Mouse (Mus musculus) stomach, embryonic 14.5 days (tissue): ENCODE results near the gene Tubb3. TPM values are rescaled to one million over a fixed set of nuclear protein-coding genes. Genes with fewer than 3 reads are reported as not detected.

ENCODE experiments used
- ATAC-seq: fragments of 200-750 bp; cut with Nextera tagmentation; 2 replicates; pipeline ENCODE4 v1.8.0; 2017; ENCODE audit warnings: low read depth, moderate TSS enrichment; ENCODE audit not compliant: insufficient number of reproducible peaks, insufficient read depth, low FRiP score
- H3K27ac ChIP-seq: fragments of 300-500 bp; sonication (generic); 2 replicates; pipeline ENCODE4 v1.5.1; 2014; ENCODE audit warnings: mild to moderate bottlenecking, low read length, moderate library complexity, mixed read lengths
- H3K27me3 ChIP-seq: fragments of 300-500 bp; sonication (generic); 2 replicates; pipeline ENCODE4 v1.6.1; 2014; ENCODE audit warnings: low read length, control low read depth, mixed read lengths; ENCODE audit not compliant: control insufficient read depth, insufficient read depth
- H3K36me3 ChIP-seq: fragments of 300-500 bp; sonication (generic); 2 replicates; pipeline ENCODE4 v1.6.1; 2014; ENCODE audit warnings: mild to moderate bottlenecking, control low read depth, low read length, moderate library complexity, mixed read lengths; ENCODE audit not compliant: control insufficient read depth, insufficient read depth
- H3K4me1 ChIP-seq: fragments of 300-500 bp; sonication (generic); 2 replicates; pipeline ENCODE4 v1.6.1; 2014; ENCODE audit warnings: low read length, control low read depth, mixed read lengths; ENCODE audit not compliant: control insufficient read depth, insufficient read depth
- H3K4me2 ChIP-seq: fragments of 300-500 bp; sonication (generic); replicated peaks from 2 replicates; pipeline ENCODE4 v1.6.1; 2014; ENCODE audit warnings: low read depth, low read length, control low read depth
- H3K4me3 ChIP-seq: fragments of 300-500 bp; sonication (generic); 2 replicates; pipeline ENCODE4 v1.5.1; 2014; ENCODE audit warnings: low read depth, low read length, control low read depth
- H3K9ac ChIP-seq: fragments of 300-500 bp; sonication (generic); replicated peaks from 2 replicates; pipeline ENCODE4 v1.6.1; 2014; ENCODE audit warnings: low read depth, mild to moderate bottlenecking, control low read depth, low read length, moderate library complexity, mixed read lengths
- H3K9me3 ChIP-seq: fragments of 300-500 bp; sonication (generic); 2 replicates; pipeline ENCODE4 v1.6.1; 2016; ENCODE audit warnings: low read depth, low read length, control low read depth; ENCODE audit not compliant: control insufficient read depth
- WGBS: fragments of 180-500 bp; shearing (Covaris S2); extraction: QIAGEN DNeasy Blood & Tissue Kit; methylation state at CpG from one replicate; pipeline ENCODE4 v1.1.7; 2014; 5-methylcytosine and 5-hydroxymethylcytosine counted together
- polyA plus RNA-seq: library from polyadenylated mRNA; unstranded; fragments of >200 nt; fragmentation: Nextera tagmentation; extraction: Ambion mirVana; gene quantifications from 2 replicates; pipeline ENCODE4 v1.2.1, GENCODE M21; 2014

Gene Tubb3
- polyA plus RNA-seq, 1 experiment from 2014 or later, result 89.6 TPM

GRCm38 (mm10) chr8:123387041-123387440 is 24.2 kb upstream of the Tubb3 start:
- ATAC-seq, result no peak
- Histone ChIP-seq H3K9me3 (no peaks in the 10 kb centered on the region), H3K27me3 (no peaks in the 10 kb centered on the region), H3K36me3 (peaks cover 91% of the 10 kb centered on the region), H3K4me3 (no peak overlapping the region), H3K27ac (no peak overlapping the region), H3K4me2 (no peak overlapping the region), H3K9ac (no peak overlapping the region), H3K4me1 (no peaks in the 10 kb centered on the region)
- 74% methylated on average over 3 of the region's 3 CpGs for WGBS

GRCm38 (mm10) chr8:123387801-123388200 is 23.4 kb upstream of the Tubb3 start:
- Histone ChIP-seq H3K27me3 (no peaks in the 10 kb centered on the region), H3K4me3 (no peak overlapping the region), H3K9ac (no peak overlapping the region), H3K36me3 (peaks cover 91% of the 10 kb centered on the region), H3K4me1 (no peaks in the 10 kb centered on the region), H3K27ac (no peak overlapping the region), H3K4me2 (no peak overlapping the region), H3K9me3 (no peaks in the 10 kb centered on the region)
- 95% methylated on average over 8 of the region's 8 CpGs for WGBS
- ATAC-seq, result no peak

GRCm38 (mm10) chr8:123389026-123389425 is 22.2 kb upstream of the Tubb3 start:
- no peaks in the 10 kb centered on the region for H3K4me1 ChIP-seq
- no peak overlapping the region for H3K4me2 ChIP-seq
- 91% methylated on average over 7 of the region's 7 CpGs for WGBS
- H3K9me3 ChIP-seq, result no peaks in the 10 kb centered on the region
- H3K9ac ChIP-seq, result no peak overlapping the region
- peaks cover 90% of the 10 kb centered on the region for H3K36me3 ChIP-seq
- H3K27me3 ChIP-seq, result no peaks in the 10 kb centered on the region
- no peak overlapping the region for H3K4me3 ChIP-seq
- ATAC-seq, result no peak
- H3K27ac ChIP-seq, result no peak overlapping the region

GRCm38 (mm10) chr8:123398308-123398707 is 12.9 kb upstream of the Tubb3 start:
- Histone ChIP-seq H3K4me3 (no peak overlapping the region), H3K27ac (no peak overlapping the region), H3K4me2 (no peak overlapping the region), H3K9me3 (no peaks in the 10 kb centered on the region), H3K27me3 (no peaks in the 10 kb centered on the region), H3K4me1 (no peaks in the 10 kb centered on the region), H3K9ac (no peak overlapping the region), H3K36me3 (peaks cover 76% of the 10 kb centered on the region)
- no peak for ATAC-seq
- 92% methylated on average over 13 of the region's 13 CpGs for whole genome bisulfite sequencing

GRCm38 (mm10) chr8:123401936-123402335 is 9.3 kb upstream of the Tubb3 start:
- Histone ChIP-seq H3K9ac (no peak overlapping the region), H3K4me1 (no peaks in the 10 kb centered on the region), H3K4me2 (no peak overlapping the region), H3K27me3 (no peaks in the 10 kb centered on the region), H3K36me3 (peaks cover 43% of the 10 kb centered on the region), H3K4me3 (no peak overlapping the region), H3K9me3 (no peaks in the 10 kb centered on the region), H3K27ac (no peak overlapping the region)
- WGBS, result 85% methylated on average over 9 of the region's 9 CpGs
- no peak for ATAC-seq

- no peaks in the 10 kb centered on the region for H3K4me1 ChIP-seq
- no peaks in the 10 kb centered on the region for H3K9me3 ChIP-seq
- H3K4me3 ChIP-seq, result no peak overlapping the region
- no peak overlapping the region for H3K9ac ChIP-seq
- 88% methylated on average over 9 of the region's 9 CpGs for WGBS
- H3K27ac ChIP-seq, result no peak overlapping the region
- no peak for ATAC-seq
- peaks cover under 1% of the 10 kb centered on the region; the same call in 1 of the 2 replicates for H3K27me3 ChIP-seq
- H3K36me3 ChIP-seq, result peaks cover 35% of the 10 kb centered on the region
- no peak overlapping the region for H3K4me2 ChIP-seq
Observed at GRCm38 (mm10) chr8:123402730-123403326, 8.4 kb upstream of the Tubb3 start.

- no peak overlapping the region for H3K9ac ChIP-seq
- WGBS, result 63% methylated on average over 8 of the region's 8 CpGs
- no peak overlapping the region for H3K27ac ChIP-seq
Observed at GRCm38 (mm10) chr8:123404521-123404920, 6.7 kb upstream of the Tubb3 start.

GRCm38 (mm10) chr8:123406786-123407185 is 4.4 kb upstream of the Tubb3 start, which contains the start of gene Mc1r:
Mc1r (plus strand) TSS chr8:123407107.
- peaks cover 23% of the 10 kb centered on the region for H3K27me3 ChIP-seq
- ATAC-seq, result no peak
- WGBS, result 8% methylated on average over 4 of the region's 4 CpGs
- H3K9me3 ChIP-seq, result no peaks in the 10 kb centered on the region
- H3K9ac ChIP-seq, result no peak within 1 kb of the TSS
- H3K4me2 ChIP-seq, result no peak within 1 kb of the TSS
- no peaks in the 10 kb centered on the region for H3K4me1 ChIP-seq
- H3K36me3 ChIP-seq, result peaks cover 6% of the 10 kb centered on the region
- H3K27ac ChIP-seq, result no peak within 1 kb of the TSS
- H3K4me3 ChIP-seq, result no peak within 1 kb of the TSS

More at GRCm38 (mm10) chr8:123404521-123404920, 6.7 kb upstream of the Tubb3 start:
- Histone ChIP-seq H3K4me3 (no peak overlapping the region), H3K4me1 (no peaks in the 10 kb centered on the region), H3K9me3 (no peaks in the 10 kb centered on the region), H3K4me2 (no peak overlapping the region), H3K36me3 (peaks cover 19% of the 10 kb centered on the region), H3K27me3 (peaks cover 3% of the 10 kb centered on the region; the same call in 1 of the 2 replicates)
- no peak for ATAC-seq

- peaks cover 32% of the 10 kb centered on the region for H3K27me3 ChIP-seq
Observed at GRCm38 (mm10) chr8:123407612-123408011, 3.6 kb upstream of the Tubb3 start.

More at GRCm38 (mm10) chr8:123407612-123408011, 3.6 kb upstream of the Tubb3 start:
- no peak for ATAC-seq
- Histone ChIP-seq H3K36me3 (no peaks in the 10 kb centered on the region; the same call in 1 of the 2 replicates), H3K4me3 (no peak overlapping the region), H3K4me1 (no peaks in the 10 kb centered on the region), H3K9me3 (no peaks in the 10 kb centered on the region), H3K27ac (no peak overlapping the region), H3K4me2 (no peak overlapping the region), H3K9ac (no peak overlapping the region)
- WGBS, result 87% methylated on average over 13 of the region's 13 CpGs
